Mouse (Mus musculus): Measurements from ENCODE around the gene Tlr12. TPM values are rescaled to one million over a fixed set of nuclear protein-coding genes. Genes with fewer than 3 reads are reported as not detected.

Tlr12 gene
- polyA plus RNA-seq, 1 experiment: 2.1 TPM

GRCm38 (mm10) chr4:128593286-128593685 lies 25.1 kb downstream of the Tlr12 start:
- DNase-seq (ENCODE audit: low read depth): no peak
- TF ChIP-seq CTCF (IDR thresholded peaks at IDR 0.05; ENCODE audit: borderline replicate concordance, extremely low read depth, insufficient read depth, insufficient read length): no peak
- TF ChIP-seq POLR2A (IDR thresholded peaks at IDR 0.05; ENCODE audit: borderline replicate concordance, extremely low read depth, insufficient read depth, insufficient read length, poor library complexity, severe bottlenecking): no peak

GRCm38 (mm10) chr4:128579182-128579581 lies 39.2 kb downstream of the Tlr12 start:
- DNase-seq (ENCODE audit: low read depth): no peak
- no peak for TF ChIP-seq POLR2A (IDR thresholded peaks at IDR 0.05; ENCODE audit: borderline replicate concordance, extremely low read depth, insufficient read depth, insufficient read length, poor library complexity, severe bottlenecking)
- peak; percentile 26; the same call in 1 of the 2 replicates for TF ChIP-seq CTCF (IDR thresholded peaks at IDR 0.05; ENCODE audit: borderline replicate concordance, extremely low read depth, insufficient read depth, insufficient read length)

- DNase-seq (ENCODE audit: low read depth): no peak
Observed at GRCm38 (mm10) chr4:128575811-128576210, 42.6 kb downstream of the Tlr12 start.

More at GRCm38 (mm10) chr4:128575811-128576210, 42.6 kb downstream of the Tlr12 start:
- TF ChIP-seq CTCF (IDR thresholded peaks at IDR 0.05; ENCODE audit: borderline replicate concordance, extremely low read depth, insufficient read depth, insufficient read length) (no peak), POLR2A (IDR thresholded peaks at IDR 0.05; ENCODE audit: borderline replicate concordance, extremely low read depth, insufficient read depth, insufficient read length, poor library complexity, severe bottlenecking) (no peak)

Other genes with a start within 250 kb of the Tlr12 start
- gene Zscan20, start 8.5 kb downstream of the Tlr12 start, polyA plus RNA-seq (2012; rRNA removed): 5.4 and 5.6 TPM in 2 replicates
- 193 and 196 TPM in 2 replicates for gene Phc2, start 36.1 kb upstream of the Tlr12 start, polyA plus RNA-seq (2012; rRNA removed)
- gene A3galt2, start 136.7 kb upstream of the Tlr12 start, polyA plus RNA-seq (2012; rRNA removed): 4.6 and 5.0 TPM in 2 replicates
- 70.0 and 94.1 TPM in 2 replicates for gene Zfp362, start 187.4 kb upstream of the Tlr12 start, polyA plus RNA-seq (2012; rRNA removed)